Mouse (Mus musculus) heart, postnatal 14 days (tissue): ENCODE measurements around the gene Vegfd. TPM values are rescaled to one million over a fixed set of nuclear protein-coding genes. Genes with fewer than 3 reads are reported as not detected.

Source experiments
- DNase-seq, 2 experiments: peaks; one replicate each; pipeline ENCODE4 v3.0.0; 2021 to 2022
- intact Hi-C: fragments of 180-260 bp; cut with DNase I; formaldehyde crosslinking; loops from one replicate; pipeline ENCODE4 v1.15.1; 2025
- total RNA-seq, 2 experiments: library from RNA; stranded (reverse); gene quantifications; 2 replicates each; pipeline ENCODE4 v1.2.3; 2021

The Vegfd gene
- total RNA-seq, 2 experiments from 2014 or later, result 1.9 to 2.4 TPM

DNA sequence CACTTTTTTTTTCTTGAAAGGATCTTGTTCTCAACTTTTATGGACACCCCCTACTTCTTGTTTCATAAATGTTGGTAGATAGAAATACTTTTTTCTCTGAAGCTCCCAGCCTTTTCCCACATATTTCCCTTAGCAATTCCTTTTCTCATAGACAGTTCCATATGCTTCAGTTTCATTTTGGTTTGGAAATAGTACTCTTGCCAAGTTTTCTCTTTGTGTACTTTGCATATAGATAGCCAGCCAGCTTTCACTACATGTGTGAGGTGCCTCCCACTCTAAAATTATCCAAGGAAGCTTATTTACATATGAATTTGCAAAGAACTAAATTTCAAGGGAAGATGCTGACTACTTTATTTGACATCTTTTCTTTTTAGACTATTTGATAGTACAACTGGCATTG is 44.8 kb downstream of the Vegfd start:
- DNase-seq, result no peak
- intact Hi-C loops, result no loop called here

DNA sequence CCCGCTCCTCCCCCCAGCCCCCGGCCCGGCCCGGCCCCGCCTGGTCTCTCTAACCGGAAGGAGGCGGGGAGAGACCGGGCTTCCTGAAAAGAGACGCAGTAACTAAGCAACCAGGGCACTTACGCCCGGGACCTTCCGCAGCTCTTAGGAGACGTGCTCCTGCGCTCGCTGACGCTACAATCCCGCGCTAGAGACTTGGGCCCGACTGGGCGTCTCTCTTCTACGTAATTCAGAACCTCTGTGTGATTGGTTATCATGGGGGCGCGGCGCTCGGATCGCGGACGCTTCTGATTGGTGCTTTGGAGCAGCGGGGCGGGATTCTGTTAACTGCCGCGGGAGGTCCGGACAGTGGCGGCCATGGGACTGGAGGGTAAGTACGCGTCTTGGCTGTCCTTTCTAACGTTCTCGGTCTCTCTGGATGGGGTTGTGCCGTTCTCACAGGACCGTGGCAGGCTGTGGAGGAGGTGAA is 46.3 kb downstream of the Vegfd start, which contains the start of gene Piga:
Piga (plus strand) TSS at position 317 of the 469 bp plus-strand sequence.
- intact Hi-C loops, result no loop called here
- peak; percentile 85 to 87 for DNase-seq

DNA sequence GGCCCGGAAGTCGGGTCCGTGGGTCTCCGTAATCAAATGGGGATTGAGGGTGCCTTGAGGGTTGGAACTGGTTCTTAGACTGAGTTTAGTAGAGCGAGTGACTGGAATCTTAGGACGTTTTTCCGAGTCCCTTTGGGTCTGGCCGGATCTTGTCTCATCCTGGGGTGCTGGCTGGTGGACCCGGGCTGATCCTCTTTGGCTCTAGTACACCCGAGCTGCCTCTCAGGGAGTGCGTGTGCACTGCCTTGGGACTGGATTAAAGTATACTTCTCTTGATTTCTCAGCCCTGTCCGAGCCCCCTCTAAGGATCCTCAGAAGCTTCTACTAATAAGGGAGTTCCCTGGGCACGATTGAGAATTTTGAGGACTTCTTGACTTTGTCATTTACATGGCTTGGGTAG is 46.8 kb downstream of the Vegfd start:
- no peak for DNase-seq
- intact Hi-C loops, result loop anchor here (10.0 kb wide), 1 partner anchor 345 kb away; the partner anchor contains the start of gene Siah1b

DNA sequence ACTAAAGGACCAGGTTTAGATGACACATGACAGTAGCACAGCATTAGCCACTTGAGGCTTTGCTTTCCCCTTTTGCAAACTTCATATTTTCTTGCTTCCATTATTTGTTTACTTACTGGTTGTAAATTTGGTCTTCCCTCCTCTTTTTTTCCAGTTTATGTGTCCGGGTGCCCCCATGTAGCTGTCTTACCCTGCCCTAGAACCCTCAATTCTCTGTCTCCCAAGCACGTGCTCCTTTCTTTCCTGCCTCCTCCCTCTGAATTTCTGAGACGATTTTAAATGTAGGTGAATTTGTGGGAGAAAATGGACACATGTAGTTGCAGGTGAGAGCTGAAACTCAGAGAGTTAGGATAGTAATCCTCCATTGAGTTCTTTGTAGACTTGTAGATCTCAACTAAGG is 47.3 kb downstream of the Vegfd start:
- intact Hi-C loops, result loop anchor here (10.0 kb wide), 1 partner anchor 346 kb away; the partner anchor contains the start of gene Siah1b
- no peak for DNase-seq

DNA sequence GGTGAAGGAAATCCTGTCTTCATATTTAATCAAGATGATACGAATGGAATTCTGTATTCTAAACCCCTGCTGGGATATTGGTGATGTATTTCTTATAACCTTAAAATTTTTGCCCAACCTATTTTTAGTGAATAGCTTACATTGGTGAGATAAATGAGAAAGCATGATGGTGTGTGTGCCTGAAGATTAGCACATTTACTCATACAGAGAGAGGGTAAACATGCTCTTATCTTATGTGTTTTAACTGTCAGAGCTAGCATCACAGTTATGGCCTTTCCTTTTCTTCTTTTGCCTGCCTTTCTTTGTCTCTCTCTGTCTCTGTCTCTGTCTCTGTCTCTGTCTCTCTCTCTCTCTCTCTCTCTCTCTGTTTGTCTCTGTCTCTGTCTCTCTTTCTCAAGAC is 51.6 kb downstream of the Vegfd start:
- intact Hi-C loops, result loop anchor here (10.0 kb wide), 1 partner anchor 350 kb away; the partner anchor contains the start of gene Siah1b

DNA sequence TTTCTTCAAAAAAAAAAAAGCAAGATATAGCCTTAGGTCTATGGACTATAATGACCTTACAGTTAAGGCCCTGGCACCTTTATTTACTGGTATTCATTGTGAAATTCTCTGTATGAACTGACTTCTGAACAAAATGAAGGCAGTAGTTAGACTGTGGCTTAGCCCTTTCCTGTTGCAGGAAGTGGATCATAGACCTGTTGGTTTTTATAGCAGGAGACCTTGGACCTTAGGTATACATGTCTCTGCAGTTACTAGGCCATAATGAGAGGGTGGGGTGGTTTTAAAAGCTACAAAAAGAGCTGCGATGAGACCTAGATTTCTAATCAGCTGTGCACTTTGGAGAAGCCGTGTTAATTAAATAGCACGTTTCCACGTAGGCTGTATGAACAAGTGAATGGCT is 54.1 kb downstream of the Vegfd start:
- intact Hi-C loops, result loop anchor here (10.0 kb wide), 1 partner anchor 352 kb away; the partner anchor contains the start of gene Siah1b

More for the DNA sequence above, 51.6 kb downstream of the Vegfd start:
- no peak for DNase-seq

DNA sequence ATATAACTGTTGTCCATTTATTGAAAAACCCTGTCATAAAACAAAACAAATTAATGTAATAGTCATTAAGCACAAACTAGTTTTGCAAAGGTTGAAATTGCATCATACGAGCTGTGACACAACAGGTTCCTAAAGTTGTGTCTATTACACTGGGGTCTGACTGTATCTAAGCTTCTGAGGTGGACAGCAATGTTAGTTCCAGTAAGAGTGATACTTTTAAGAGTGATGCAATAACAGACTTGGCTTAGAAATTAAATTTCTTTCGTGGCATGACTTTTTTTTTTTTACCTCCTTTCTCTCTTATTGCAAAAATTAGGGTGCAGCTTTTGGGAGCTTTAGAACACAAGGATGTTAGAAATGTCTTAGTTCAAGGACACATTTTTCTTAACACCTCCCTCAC is 55.0 kb downstream of the Vegfd start:
- intact Hi-C loops, result loop anchor here (10.0 kb wide), 1 partner anchor 353 kb away; the partner anchor contains the start of gene Siah1b

More for the DNA sequence above, 54.1 kb downstream of the Vegfd start:
- no peak for DNase-seq

DNA sequence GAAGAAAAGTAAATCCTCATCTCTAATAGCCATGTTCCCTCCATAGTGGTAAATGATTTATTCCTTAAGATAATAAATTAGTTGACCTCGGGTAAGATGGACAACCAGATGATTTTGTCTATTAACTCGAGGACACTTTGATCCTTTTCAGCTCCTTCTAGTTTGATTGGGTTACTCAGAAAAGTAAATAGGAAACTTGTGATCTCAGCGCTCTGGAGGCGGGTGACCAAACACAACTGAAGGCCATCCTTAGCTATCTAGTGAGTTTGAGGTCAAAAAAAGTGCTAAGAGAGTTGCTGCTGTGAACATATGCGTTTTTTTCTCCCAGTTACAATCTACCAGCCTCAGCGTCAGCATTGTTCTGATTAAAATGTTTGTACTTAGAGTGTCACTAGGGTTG is 57.4 kb downstream of the Vegfd start:
- no peak for DNase-seq
- intact Hi-C loops, result no loop called here

More for the DNA sequence above, 55.0 kb downstream of the Vegfd start:
- DNase-seq, result no peak

DNA sequence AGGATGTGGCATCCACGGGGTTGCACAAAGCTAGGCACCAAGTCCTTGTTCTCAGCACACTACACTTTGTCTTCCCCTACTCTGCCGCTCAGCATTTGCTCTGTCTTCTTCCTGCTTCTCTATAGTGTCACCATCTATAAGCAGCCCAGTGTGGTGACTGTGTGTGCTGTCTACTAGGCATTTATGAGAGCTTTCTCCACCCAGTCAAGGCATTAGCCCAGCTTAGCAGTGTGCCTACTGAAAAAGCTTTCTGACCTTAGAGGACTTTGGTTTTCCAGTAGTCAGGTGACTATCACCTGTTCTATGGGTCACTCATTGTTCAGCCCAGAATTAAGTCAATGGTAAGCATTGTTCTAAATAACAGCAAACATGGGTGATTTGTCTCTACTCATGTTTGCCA is 58.0 kb downstream of the Vegfd start:
- no peak for DNase-seq
- intact Hi-C loops, result no loop called here

DNA sequence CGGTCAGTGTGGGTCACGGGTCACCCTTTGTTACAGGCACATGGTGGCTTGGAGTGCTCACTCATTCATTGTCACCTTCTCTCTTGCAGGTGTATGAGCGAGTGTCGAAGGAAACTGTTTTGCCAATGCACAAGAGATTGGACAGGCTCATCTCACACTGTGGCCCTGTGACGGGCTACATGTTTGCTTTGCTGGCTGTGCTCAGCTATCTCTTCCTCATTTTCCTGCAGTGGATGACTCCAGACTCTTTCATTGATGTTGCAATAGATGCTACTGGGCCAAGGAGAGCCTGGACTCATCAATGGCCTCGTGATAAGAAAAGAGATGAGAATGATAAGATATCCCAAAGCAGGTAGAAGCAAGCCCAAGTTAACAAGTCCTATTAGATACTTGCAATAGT is 58.4 kb downstream of the Vegfd start:
- no peak for DNase-seq

DNA sequence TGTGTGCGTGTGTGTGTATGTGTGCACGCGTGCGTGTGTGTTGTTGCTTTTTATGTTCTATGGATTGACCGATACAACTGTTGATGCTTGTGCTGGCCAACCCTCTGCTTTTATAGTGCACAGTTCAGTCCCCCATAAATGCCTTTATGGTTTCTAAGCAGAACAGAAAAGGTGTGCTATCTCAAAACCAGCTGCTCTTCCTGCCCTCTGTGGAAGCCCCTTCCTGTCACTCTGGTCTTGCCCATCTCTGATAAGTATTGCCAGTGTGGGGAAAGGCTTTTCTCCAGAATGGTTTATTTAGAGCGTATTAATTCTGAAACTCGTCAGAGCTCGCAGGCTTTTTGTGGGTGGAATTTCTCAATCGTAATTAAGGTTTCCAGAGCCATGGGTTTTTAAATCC is 59.5 kb downstream of the Vegfd start:
- intact Hi-C loops, result no loop called here
- no peak for DNase-seq

More for the DNA sequence above, 58.4 kb downstream of the Vegfd start:
- intact Hi-C loops, result no loop called here

DNA sequence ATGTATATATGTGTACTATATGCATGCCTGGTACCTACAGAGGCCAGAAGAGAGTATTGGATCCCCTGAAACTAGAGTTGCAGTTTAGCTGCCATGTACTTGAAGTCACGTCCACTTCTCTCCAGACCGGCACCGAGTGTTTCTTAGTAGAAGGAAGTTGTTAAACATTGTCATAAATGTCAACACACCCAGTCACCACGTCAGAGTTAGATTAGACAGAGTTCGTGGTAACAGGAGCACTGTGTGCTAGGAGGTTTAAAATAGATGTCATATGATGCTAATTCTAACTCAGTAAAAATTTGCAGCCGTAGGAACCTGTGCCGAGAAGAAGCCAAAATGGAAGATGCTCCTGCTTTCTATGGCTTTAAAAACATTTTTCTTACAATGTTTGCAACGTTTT is 63.5 kb downstream of the Vegfd start, which contains the start of gene Asb11:
Asb11 (plus strand) TSS at position 286 of the 400 bp plus-strand sequence.
- no peak for DNase-seq
- intact Hi-C loops, result no loop called here

DNA sequence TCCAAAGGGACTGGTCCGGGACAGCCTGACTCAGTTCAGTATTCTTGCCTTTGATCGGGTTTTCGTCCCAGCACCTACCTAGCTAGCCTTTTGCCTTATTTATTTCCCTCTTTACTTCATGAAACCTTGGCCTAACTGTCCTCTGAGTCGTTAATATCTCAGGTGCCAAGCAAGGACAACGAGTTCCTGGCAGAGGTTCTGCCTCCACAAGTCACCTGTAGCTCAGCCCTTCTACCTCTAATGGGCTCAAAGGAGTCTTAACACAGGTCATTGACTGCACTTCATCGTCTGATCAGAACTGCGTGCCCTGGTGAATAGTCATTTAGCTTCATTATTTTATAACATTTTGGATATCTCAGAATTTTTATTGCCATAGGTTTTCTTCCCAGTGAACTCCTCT is 66.3 kb downstream of the Vegfd start:
- intact Hi-C loops, result no loop called here
- DNase-seq, result no peak

DNA sequence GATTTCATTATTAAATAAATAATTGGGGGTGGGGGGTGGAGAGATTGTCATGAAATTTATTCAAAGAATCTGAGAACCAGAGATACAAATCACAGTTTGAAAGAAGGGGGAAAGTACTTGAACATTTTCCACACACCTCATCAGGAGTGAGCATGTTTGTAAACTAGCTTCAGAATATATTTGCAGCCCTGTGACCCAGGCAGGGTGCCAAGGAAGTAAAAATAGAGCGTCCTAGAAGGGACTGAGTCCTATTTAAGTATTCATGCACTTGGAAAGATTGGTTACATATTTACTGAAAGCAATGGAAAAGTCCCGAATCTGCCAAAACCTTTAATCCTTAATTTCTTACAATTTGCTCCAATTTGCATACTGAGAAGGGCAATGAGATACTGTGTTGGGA is 67.0 kb downstream of the Vegfd start:
- intact Hi-C loops, result no loop called here
- DNase-seq, result peak; percentile 35 to 69

DNA sequence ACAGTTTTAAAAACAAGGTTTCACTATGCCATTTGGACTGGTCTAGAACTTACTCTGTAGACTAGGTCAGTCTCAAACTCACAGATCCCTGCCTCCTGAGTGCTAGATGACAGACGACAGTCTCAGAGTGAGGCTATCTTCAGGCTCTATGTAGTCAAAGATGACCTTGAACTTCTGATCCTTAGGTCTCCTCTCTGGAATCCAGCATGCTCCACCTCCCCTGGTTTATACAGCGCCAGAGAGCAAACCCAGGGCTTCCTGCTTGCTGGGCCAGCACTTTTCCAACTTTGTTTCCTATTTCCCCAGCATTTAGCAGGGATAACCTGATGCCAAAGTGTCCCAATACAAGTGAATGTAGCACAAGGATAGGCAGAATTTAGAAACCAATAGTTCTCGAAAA is 67.5 kb downstream of the Vegfd start:
- no peak for DNase-seq
- intact Hi-C loops, result no loop called here

DNA sequence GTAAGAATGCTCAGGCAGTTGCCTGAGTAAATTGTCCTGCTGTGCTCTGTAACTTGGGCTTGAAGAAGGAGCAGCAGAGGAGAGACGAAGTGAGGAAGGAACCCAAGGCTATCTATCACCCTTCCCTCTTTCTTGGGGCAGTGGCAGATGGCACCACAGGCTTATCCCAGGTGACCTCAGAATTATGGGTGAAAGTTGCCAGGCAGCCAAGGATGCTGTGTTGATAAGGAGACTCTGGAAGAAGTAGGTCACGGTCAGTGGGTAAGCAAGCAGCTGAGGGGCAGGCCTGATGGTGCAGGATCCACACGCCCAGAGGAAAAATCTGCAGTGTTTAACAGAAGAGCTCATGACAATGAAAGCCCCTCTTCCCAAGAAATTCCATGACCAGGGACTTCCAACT is 68.1 kb downstream of the Vegfd start:
- no peak for DNase-seq
- intact Hi-C loops, result no loop called here

DNA sequence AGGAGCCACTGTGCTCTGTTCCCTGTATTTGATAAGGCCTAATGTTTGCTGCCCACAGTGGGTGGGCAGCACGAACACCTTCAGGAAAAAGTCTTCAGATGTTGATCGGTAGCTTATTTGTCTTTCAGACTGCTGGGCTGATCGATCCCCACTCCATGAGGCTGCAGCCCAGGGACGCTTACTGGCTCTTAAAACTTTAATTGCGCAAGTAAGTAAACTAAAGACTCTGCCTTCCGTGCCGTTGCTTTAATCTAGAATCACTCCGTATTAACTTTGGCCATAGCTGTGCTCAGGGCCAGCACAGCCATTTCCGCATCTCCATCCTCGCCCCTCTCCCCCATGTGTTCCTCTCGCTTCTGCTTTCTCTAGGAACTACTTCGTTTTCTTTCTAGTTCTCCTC is 72.4 kb downstream of the Vegfd start:
- DNase-seq, result no peak
- intact Hi-C loops, result no loop called here

DNA sequence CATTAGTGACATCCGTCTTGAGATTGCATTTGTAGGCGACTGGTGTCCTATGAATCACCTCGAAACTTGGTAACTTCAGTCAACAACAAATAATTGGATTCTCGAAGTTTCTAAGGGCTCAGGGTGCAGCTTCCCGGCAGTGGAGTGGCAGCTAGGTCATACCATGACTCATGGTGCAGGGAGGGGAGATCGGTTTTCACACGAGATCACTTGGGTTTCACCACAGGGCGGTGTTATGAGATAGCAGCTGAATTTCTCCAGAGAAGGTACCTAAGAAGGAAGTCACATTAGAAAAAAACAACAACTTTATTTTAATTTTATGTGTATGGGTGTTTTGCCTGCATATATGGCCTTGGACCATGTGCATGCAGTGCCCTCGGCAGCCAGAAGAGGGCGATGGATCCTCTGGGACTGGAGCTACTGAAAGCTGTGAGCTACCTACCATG is 73.0 kb downstream of the Vegfd start:
- no peak for DNase-seq
- intact Hi-C loops, result no loop called here

DNA sequence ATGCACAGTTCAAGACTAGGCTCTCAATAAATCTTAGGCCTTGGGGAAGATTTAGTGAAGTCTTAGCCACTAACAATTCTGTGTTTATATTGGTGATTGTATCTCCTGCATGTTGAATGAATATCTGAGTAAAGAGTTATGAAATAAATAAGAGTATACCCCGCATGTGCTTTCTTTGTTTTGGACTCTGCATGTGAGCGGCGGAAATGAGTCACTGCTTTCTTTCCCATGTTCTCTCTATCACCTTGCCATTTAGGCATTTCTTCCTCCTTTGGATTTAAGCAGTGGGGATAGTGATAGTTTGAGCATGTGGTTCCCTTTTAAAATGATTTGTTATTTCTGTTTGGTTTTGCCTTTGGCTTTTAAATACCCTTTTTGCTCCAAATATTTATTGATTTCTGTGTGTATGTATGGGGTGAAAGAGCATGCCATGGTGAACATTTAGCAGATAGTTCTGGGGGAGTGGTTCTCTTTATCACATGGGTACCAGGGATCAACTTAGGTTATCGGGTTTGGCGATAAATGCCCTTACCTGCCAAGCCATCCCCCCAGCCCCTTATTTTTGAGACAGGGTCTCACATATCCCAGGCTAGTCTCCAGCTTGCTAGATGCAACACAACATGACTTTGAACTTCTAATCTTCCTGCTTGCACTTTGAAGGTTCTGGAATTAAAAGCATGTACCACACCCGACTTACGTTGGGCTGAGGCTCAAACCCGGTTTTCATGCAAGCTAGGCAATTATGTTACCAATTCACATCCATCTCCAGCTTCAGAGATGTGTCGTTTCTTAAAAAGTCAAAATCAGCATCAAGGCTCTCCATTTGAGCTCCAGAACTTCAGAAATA is 73.9 kb downstream of the Vegfd start:
- DNase-seq, result no peak
- intact Hi-C loops, result no loop called here

DNA sequence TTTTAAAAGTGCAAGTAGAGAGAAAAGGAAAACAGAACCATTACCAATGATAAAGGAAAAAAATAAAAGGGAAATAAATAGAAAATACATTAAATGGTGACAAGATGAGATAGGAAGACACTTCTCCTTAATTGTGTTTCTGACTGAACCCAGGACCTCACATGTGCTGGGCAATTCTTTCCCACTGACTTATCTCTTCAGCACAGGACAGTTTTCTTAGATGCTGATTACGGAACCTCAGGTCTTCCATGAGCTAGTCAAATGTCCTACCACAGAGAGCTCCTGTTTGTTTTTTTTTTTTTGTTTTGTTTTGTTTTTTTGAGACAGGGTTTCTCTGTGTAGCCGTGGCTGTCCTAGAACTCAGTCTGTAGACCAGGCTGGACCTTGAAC is 74.5 kb downstream of the Vegfd start:
- DNase-seq, result no peak
- intact Hi-C loops, result loop anchor here (2.0 kb wide), 2 partner anchors 49 to 267 kb away; no protein-coding TSS in a partner anchor

DNA sequence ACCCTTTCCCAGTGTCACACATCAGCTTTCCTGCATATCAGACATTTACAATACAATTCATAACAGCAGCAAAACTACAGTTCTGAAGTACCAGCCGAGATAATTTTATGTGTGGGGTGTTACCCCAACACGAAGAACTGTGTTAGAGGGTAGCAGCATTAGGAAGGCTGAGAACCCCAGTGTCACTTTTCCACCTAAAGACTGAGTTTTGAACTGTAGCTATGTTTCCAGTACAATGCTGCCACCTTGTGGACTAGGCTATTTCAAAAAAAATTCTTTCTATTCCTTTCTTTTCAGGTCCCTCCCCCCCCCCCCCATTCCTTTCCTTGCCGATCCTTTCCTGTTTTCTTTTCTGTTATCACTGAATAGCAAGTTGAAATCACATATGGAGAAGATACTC is 76.0 kb downstream of the Vegfd start:
- peak in 1 of 2 experiments; percentile 44 for DNase-seq
- intact Hi-C loops, result loop anchor here (2.0 kb wide), 2 partner anchors 50 to 268 kb away; no protein-coding TSS in a partner anchor
